Mouse (Mus musculus): ENCODE measurements around the gene Rsph10b.

Gene Rsph10b

GRCm38 (mm10) chr5:143936156-143936555 is 3.3 kb downstream of the Rsph10b start:
- no peak for DNase-seq (ENCODE audit: low spot score in 2 of 2)

- no peak for DNase-seq (ENCODE audit: low spot score in 2 of 2)
Observed at GRCm38 (mm10) chr5:143941588-143941987, 8.8 kb downstream of the Rsph10b start.

- no peak for DNase-seq (ENCODE audit: low spot score in 2 of 2)
Observed at GRCm38 (mm10) chr5:143943231-143944125, 10.6 kb downstream of the Rsph10b start.

GRCm38 (mm10) chr5:143948361-143948760 is 15.5 kb downstream of the Rsph10b start:
- no peak for DNase-seq (ENCODE audit: low spot score in 2 of 2)

GRCm38 (mm10) chr5:143950016-143950415 is 17.2 kb downstream of the Rsph10b start:
- DNase-seq (ENCODE audit: low spot score in 2 of 2): no peak

GRCm38 (mm10) chr5:143957101-143957500 is 24.3 kb downstream of the Rsph10b start:
- no peak for DNase-seq (ENCODE audit: low spot score in 2 of 2)

- DNase-seq (ENCODE audit: low spot score in 2 of 2): no peak
Observed at GRCm38 (mm10) chr5:143959551-143959950, 26.7 kb downstream of the Rsph10b start.

GRCm38 (mm10) chr5:143961176-143961575 is 28.3 kb downstream of the Rsph10b start:
- DNase-seq (ENCODE audit: low spot score in 2 of 2): no peak

- DNase-seq (ENCODE audit: low spot score in 2 of 2): no peak
Observed at GRCm38 (mm10) chr5:143965586-143966345, 32.9 kb downstream of the Rsph10b start.

- no peak for DNase-seq (ENCODE audit: low spot score in 2 of 2)
Observed at GRCm38 (mm10) chr5:143966671-143967070, 33.8 kb downstream of the Rsph10b start.

- DNase-seq (ENCODE audit: low spot score in 2 of 2): no peak
Observed at GRCm38 (mm10) chr5:143972628-143973027, 39.8 kb downstream of the Rsph10b start.

- peak; percentile 18 to 39 for DNase-seq (ENCODE audit: low spot score in 2 of 2)
Observed at GRCm38 (mm10) chr5:143974931-143975630, 42.2 kb downstream of the Rsph10b start.

- DNase-seq (ENCODE audit: low spot score in 2 of 2): no peak
Observed at GRCm38 (mm10) chr5:143975631-143975933, 42.7 kb downstream of the Rsph10b start.

GRCm38 (mm10) chr5:143976232-143976631 is 43.4 kb downstream of the Rsph10b start:
- no peak for DNase-seq (ENCODE audit: low spot score in 2 of 2)

GRCm38 (mm10) chr5:143976726-143977431 is 44.0 kb downstream of the Rsph10b start:
- DNase-seq (ENCODE audit: low spot score in 2 of 2): no peak

GRCm38 (mm10) chr5:143980858-143981257 is 48.0 kb downstream of the Rsph10b start:
- DNase-seq (ENCODE audit: low spot score in 2 of 2): no peak

GRCm38 (mm10) chr5:143982361-143982760 is 49.5 kb downstream of the Rsph10b start:
- DNase-seq (ENCODE audit: low spot score in 2 of 2): no peak

- no peak for DNase-seq (ENCODE audit: low spot score in 2 of 2)
Observed at GRCm38 (mm10) chr5:143985381-143985780, 52.5 kb downstream of the Rsph10b start.

- no peak for DNase-seq (ENCODE audit: low spot score in 2 of 2)
Observed at GRCm38 (mm10) chr5:143987596-143987995, 54.8 kb downstream of the Rsph10b start.

GRCm38 (mm10) chr5:143989046-143989445 is 56.2 kb downstream of the Rsph10b start:
- DNase-seq (ENCODE audit: low spot score in 2 of 2): no peak

GRCm38 (mm10) chr5:143990086-143990485 is 57.3 kb downstream of the Rsph10b start:
- no peak for DNase-seq (ENCODE audit: low spot score in 2 of 2)

- no peak for DNase-seq (ENCODE audit: low spot score in 2 of 2)
Observed at GRCm38 (mm10) chr5:143992661-143993060, 59.8 kb downstream of the Rsph10b start.

Measured in urinary bladder, postnatal 36 days (tissue).